Mouse (Mus musculus): Measurements from ENCODE around the gene Wdfy1.

DNA sequence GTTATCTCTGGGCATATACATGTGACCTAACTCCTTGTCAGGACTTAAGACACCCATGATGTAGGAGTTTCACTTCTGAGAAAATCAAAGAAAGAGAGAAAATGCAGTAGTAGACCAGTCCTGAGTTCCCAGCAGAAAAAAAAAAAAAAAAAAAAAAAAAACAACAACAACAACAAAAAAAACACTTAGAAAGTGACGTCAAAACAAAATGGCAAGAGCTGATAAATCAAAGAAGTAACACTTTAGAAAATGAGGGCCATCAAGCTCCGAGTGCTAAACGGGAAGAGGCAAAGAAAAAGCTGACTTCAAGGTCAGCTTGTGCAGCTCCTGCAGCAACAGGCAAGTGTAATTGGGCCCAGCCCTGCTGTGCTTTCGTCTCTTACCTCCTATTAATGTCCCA lies 100.2 kb downstream of the Wdfy1 start:
- TF ChIP-seq CTCF (IDR thresholded peaks at IDR 0.05) = no peak
- no peak for TF ChIP-seq POLR2A (IDR thresholded peaks at IDR 0.05; ENCODE audit: insufficient read depth, low read depth, low read length)

Measured in heart, adult 2 months (tissue).